Mouse (Mus musculus) thymus, adult 2 months (tissue): ENCODE measurements around the gene Map1b. TPM values are rescaled to one million over a fixed set of nuclear protein-coding genes. Genes with fewer than 3 reads are reported as not detected.

Experiments used
- DNase-seq: peaks from one replicate; pipeline ENCODE4 v3.0.0; 2021
- H3K27ac ChIP-seq: fragments of 200-500 bp; 2 replicates; pipeline ENCODE4 v1.5.1; 2012; ENCODE audit warnings: low read length, control low read depth; ENCODE audit not compliant: control insufficient read depth, insufficient read depth
- H3K27me3 ChIP-seq: fragments of 200-500 bp; 2 replicates; pipeline ENCODE4 v1.6.1; 2012; ENCODE audit warnings: mild to moderate bottlenecking, low read length, moderate library complexity, mixed read lengths; ENCODE audit not compliant: control insufficient read depth, insufficient read depth
- H3K36me3 ChIP-seq: fragments of 200-500 bp; 2 replicates; pipeline ENCODE4 v1.6.1; 2012; ENCODE audit warnings: mild to moderate bottlenecking, low read length, moderate library complexity; ENCODE audit not compliant: control insufficient read depth, insufficient read depth
- H3K4me1 ChIP-seq: fragments of 200-500 bp; replicated peaks from 2 replicates; pipeline ENCODE4 v1.6.1; 2012; ENCODE audit warnings: low read length; ENCODE audit not compliant: control insufficient read depth, insufficient read depth
- H3K4me3 ChIP-seq: fragments of 200-500 bp; 2 replicates; pipeline ENCODE4 v1.5.1; 2012; ENCODE audit warnings: mild to moderate bottlenecking, low read length, control low read depth, moderate library complexity; ENCODE audit not compliant: control insufficient read depth, insufficient read depth
- CTCF ChIP-seq: fragments of 200-500 bp; IDR thresholded peaks from 2 replicates; pipeline ENCODE4 v1.5.1; 2012; ENCODE audit warnings: mild to moderate bottlenecking, control low read depth, low read length, moderate library complexity, borderline replicate concordance; ENCODE audit not compliant: control insufficient read depth, poor library complexity, insufficient read depth; ENCODE audit errors: extremely low read depth
- POLR2A ChIP-seq: fragments of 200-500 bp; IDR thresholded peaks from 2 replicates; pipeline ENCODE4 v1.6.1; 2012; ENCODE audit warnings: mild to moderate bottlenecking, low read length, control low read depth, moderate library complexity; ENCODE audit not compliant: control insufficient read depth, poor library complexity, insufficient read depth; ENCODE audit errors: extremely low read depth
- WGBS: fragments of 180-500 bp; shearing (Covaris S2); methylation state at CpG from one replicate; pipeline ENCODE4 v1.1.7; 2018; 5-methylcytosine and 5-hydroxymethylcytosine counted together
- polyA plus RNA-seq: library from polyadenylated mRNA; depleted of rRNA; stranded (reverse); fragments of >200 nt; gene quantifications from 2 replicates; pipeline ENCODE4 v1.2.3, GENCODE M21; 2012

Gene Map1b
- polyA plus RNA-seq, 1 experiment = 0.92 TPM

DNA sequence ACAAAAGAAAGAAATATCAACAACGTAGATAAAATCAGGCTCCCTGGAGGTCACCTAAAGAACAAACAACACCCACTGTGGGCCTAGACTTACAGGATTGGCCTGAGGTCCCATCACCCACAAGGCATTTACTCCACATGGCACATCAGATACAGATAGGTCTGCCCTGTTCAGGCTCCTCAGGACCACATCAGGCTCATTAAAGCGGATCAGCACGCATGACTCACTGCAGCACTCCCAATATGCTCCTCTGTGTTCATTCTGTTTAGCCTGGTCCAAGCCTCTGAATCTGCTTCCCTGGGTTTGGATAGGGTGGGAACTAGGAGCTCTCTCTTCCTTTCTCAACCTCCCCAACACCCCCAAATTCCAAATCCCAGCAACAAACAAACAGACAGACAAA, 63.9 kb downstream of the Map1b start:
- Histone ChIP-seq H3K36me3 (no peaks in the 10 kb centered on the region), H3K27ac (no peak overlapping the region), H3K27me3 (no peaks in the 10 kb centered on the region), H3K4me3 (no peak overlapping the region), H3K4me1 (no peaks in the 10 kb centered on the region)
- TF ChIP-seq CTCF = no peak
- TF ChIP-seq POLR2A = no peak
- WGBS = 96% methylated on average over 3 of the region's 3 CpGs
- DNase-seq = no peak

DNA sequence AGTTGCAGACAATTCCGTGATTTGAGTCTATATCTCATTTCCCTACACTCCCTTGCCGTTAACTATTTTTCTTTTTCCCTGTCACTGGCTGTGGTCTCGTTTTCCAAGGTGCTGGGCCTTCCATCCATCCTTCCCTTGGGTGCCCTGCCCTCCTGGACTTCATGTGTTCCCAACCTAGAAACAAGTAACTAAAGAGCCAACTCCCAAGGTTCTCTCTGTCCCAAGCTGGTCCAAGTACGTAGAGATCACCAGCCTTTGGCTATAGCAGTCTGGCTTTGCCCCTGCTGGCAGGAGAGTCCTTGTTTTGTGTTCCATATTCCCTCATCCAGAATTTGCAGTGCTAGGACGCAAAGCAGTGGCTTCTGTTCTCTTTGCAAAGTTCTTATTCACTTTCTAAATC, 65.1 kb downstream of the Map1b start:
- no peak overlapping the region for H3K27ac ChIP-seq
- no peak overlapping the region for H3K4me3 ChIP-seq
- DNase-seq = no peak
- no peak for TF ChIP-seq CTCF
- TF ChIP-seq POLR2A = no peak
- no peaks in the 10 kb centered on the region for H3K4me1 ChIP-seq
- H3K27me3 ChIP-seq = no peaks in the 10 kb centered on the region
- 89% methylated on average over 5 of the region's 5 CpGs for WGBS
- no peaks in the 10 kb centered on the region for H3K36me3 ChIP-seq

DNA sequence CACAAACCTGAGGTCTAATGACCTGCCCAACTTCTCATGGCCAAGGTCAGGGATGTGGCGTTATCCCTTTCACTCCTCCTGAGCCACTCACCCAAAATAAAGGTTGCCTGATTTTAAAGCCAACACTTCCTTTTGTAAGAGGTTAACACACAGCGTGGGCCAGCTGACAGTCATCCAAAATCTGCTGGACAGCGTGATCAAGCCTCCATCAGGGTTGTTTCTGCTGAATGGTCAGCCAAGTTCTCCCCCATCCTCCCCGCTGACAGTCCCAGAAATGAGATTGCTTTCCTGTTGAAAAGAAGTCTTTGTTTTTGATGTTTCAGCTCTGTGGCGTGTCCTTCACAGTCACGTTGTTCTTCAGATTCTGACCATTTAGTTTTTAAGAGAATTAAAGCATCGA, 65.6 kb downstream of the Map1b start:
- WGBS = 91% methylated on average over 7 of the region's 7 CpGs
- no peaks in the 10 kb centered on the region for H3K4me1 ChIP-seq
- no peak overlapping the region for H3K4me3 ChIP-seq
- no peaks in the 10 kb centered on the region for H3K27me3 ChIP-seq
- no peaks in the 10 kb centered on the region for H3K36me3 ChIP-seq
- DNase-seq = no peak
- no peak for TF ChIP-seq CTCF
- no peak overlapping the region for H3K27ac ChIP-seq

DNA sequence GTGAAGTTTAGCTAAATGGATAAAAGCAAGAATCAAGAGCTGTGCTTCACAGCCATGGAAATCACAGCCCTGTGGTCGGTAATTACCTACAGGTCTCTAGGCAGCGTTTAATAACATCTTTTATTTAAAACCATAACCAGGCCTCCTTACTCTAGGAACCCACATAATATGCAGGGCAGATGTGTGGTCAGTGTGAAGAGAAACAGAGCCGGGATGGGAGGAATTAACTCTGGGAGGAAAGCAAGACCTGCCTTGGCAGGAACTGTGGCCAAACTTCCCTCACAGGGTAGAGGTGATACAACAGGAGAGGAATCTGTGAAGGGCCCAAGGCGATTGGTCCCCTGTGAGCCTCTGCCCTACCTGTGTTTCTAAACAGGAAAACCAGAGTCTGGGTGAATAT, 66.8 kb downstream of the Map1b start:
- Histone ChIP-seq H3K4me1 (no peaks in the 10 kb centered on the region), H3K27ac (no peak overlapping the region), H3K36me3 (no peaks in the 10 kb centered on the region), H3K27me3 (no peaks in the 10 kb centered on the region), H3K4me3 (no peak overlapping the region)
- TF ChIP-seq CTCF (no peak), POLR2A (no peak)
- no peak for DNase-seq
- 95% methylated on average over 4 of the region's 4 CpGs for WGBS

DNA sequence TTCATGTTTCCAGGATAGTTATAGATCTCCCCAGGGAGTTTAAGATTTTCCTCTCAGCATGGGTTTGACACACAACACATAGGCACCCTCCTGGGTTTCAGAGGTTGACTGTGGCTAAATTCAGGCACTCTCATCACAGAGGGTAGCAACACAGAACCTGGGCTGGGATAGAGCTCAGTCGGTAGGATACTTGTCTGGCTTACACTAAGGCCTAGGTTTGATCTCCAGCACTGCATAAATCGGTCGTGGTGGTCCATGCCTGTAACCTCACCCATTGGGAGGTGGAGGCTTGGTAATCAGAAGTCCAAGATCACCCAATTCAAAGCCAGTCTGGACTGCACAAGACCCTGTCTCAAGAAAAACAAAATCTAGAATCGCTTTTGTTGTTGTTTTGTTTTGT, 68.1 kb downstream of the Map1b start:
- H3K36me3 ChIP-seq = no peaks in the 10 kb centered on the region
- 86% methylated on average over 4 of the region's 4 CpGs for WGBS
- DNase-seq = no peak
- H3K4me1 ChIP-seq = no peaks in the 10 kb centered on the region
- no peak overlapping the region for H3K27ac ChIP-seq
- H3K27me3 ChIP-seq = no peaks in the 10 kb centered on the region
- no peak for TF ChIP-seq CTCF
- TF ChIP-seq POLR2A = no peak
- no peak overlapping the region for H3K4me3 ChIP-seq

DNA sequence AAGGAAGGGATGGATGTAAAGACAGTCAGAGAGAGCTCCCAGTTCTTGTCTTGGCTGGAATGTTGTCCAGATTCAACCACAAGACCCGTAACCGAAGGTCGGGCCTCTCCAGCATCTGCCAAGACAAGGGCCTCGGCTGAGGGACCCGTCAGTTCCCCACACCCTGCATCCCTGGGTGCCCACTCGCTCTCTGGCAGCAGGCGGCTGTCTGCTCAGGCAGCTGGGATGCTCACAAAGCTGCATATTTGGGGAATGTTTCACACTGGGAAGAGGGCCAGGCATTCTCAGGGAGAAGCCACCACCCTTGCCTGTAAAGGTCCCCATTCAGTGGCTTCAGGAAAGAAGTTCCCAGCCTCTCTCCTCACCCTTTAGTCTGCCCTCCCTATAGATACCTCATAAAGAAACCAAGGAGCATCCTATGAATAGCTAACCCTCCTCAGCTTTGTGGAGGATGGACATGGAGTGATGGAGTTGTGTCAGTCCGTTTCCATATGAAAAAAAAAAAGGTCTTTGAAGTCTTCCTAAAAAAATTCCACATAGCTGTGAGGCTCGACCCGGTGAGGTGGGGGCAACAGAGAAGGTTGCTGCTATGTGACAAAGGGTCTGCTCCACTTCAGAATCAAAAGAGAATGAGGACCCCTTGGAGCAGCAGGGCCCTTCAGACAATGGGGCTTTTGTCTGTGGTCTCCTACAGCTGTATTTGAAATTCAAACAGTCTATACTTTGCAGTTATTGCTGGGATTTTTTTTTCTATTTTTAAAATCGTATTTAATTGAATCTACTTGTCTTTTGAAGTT, 68.7 kb downstream of the Map1b start:
- Histone ChIP-seq H3K27me3 (no peaks in the 10 kb centered on the region), H3K4me3 (no peak overlapping the region), H3K36me3 (no peaks in the 10 kb centered on the region), H3K4me1 (no peaks in the 10 kb centered on the region), H3K27ac (no peak overlapping the region)
- WGBS = 82% methylated on average over 11 of the region's 11 CpGs
- TF ChIP-seq POLR2A = no peak
- TF ChIP-seq CTCF = no peak
- no peak for DNase-seq

DNA sequence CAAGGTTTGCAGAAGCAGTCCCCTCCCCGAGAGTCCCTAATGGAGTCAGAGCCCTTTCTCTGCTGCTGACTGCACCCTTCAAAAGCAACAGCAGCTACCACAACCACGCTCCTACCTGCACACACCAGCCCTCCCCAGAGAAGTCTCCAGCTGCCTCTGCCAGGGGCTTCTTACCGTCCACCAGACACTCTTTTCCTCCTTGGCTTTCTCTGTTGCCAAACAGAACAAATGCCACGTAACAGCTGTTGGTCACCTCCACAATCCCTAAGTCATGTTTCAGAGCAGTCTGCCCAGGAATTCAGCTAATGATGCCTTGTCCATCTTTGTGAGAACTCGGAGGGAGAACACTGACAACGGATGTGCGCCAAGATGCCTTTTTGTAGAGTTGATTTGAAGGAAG, 69.3 kb downstream of the Map1b start:
- 89% methylated on average over 7 of the region's 7 CpGs for WGBS
- no peak for DNase-seq
- Histone ChIP-seq H3K27me3 (no peaks in the 10 kb centered on the region), H3K4me3 (no peak overlapping the region), H3K4me1 (no peaks in the 10 kb centered on the region), H3K27ac (no peak overlapping the region), H3K36me3 (no peaks in the 10 kb centered on the region)
- TF ChIP-seq POLR2A = no peak
- no peak for TF ChIP-seq CTCF
